ENCODE assay signal across 26 mouse cellular contexts in the genomic region with DNA sequence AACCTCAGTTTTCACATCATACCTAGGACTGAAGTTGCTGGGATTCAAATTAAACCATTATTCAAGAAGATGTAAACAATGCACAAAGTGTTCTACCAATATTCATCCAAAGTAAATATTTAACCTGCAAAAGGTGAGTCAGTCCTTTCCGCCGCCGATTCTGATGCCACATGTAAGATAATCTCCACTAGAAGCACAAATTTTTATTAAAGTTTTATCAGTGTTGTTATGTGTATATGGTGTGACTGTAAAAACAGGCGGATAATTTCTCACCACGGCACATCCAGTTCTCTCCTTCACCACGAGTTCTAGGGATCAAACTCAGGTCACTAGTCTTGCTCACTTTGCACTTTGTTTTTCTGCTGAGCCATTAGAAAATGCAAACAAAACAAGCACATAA. TPM values are rescaled to one million over a fixed set of nuclear protein-coding genes. Genes with fewer than 3 reads are reported as not detected.
DNase-seq lines count a peak whose midpoint lies in the region; ATAC-seq and TF ChIP-seq lines count a peak whose summit lies in the region.
"Had no signal": no experiment of that assay in that cellular context is flagged by ENCODE, and none has a peak within 500 bp of the region (broad histone marks: within the 10 kb centered on the region; RNA-seq: fewer than 3 reads in every experiment).

No protein-coding gene starts in this region.

- H3K4me3 ChIP-seq in kidney, postnatal 0 days (replicated peaks; ENCODE audit: low read depth, low read length) = no peak overlapping the region
- no peak overlapping the region for H3K4me3 ChIP-seq in kidney, embryonic 16.5 days (ENCODE audit: low read length)
- no peak overlapping the region for H3K4me3 ChIP-seq in intestine, postnatal 0 days (ENCODE audit: low read depth, low read length)
- no peak overlapping the region for H3K4me3 ChIP-seq in stomach, postnatal 0 days (ENCODE audit: low read depth, low read length)
- H3K4me3 ChIP-seq: embryonic facial prominence, embryonic 15.5 days; erythroblast, embryonic 14.5 days; forebrain, embryonic 15.5 days; heart, embryonic 10.5 days had no signal

- DNase-seq in kidney, adult 18-20 months = peak; percentile 26
- no peak for DNase-seq in kidney, postnatal 10 days
- DNase-seq in kidney, postnatal 0 days (ENCODE audit: low spot score) = no peak
- peak; percentile 24 for DNase-seq in stomach, postnatal 0 days (ENCODE audit: low spot score)
- DNase-seq in lung, postnatal 25 days (ENCODE audit: low spot score) = no peak
- DNase-seq: adrenal gland, adult 8-10 months; B cell, adult 2 months; cerebellum, adult 11 months; cerebellum, adult 8-10 months; cerebellum, postnatal 14 days; embryo, embryonic 11 days; gastrocnemius, postnatal 10 days; heart, adult 18-20 months; heart, postnatal 14 days had no signal

- H3K36me3 ChIP-seq in kidney, postnatal 0 days (ENCODE audit: insufficient read depth, low read length) = no peaks in the 10 kb centered on the region; the same call in 1 of the 2 replicates
- 0 out of 2 replicates have a peak, but pooled peaks cover 7% of the 10 kb centered on the region for H3K36me3 ChIP-seq in kidney, embryonic 16.5 days (ENCODE audit: insufficient read depth, low read length)
- 0 out of 2 replicates have a peak, but pooled peaks cover 7% of the 10 kb centered on the region for H3K36me3 ChIP-seq in intestine, postnatal 0 days (ENCODE audit: control insufficient read depth, insufficient read depth)
- H3K36me3 ChIP-seq in stomach, postnatal 0 days (ENCODE audit: control insufficient read depth, insufficient read depth, low read length) = no peaks in the 10 kb centered on the region
- H3K36me3 ChIP-seq: embryonic facial prominence, embryonic 15.5 days had no signal

- no peak for TF ChIP-seq EP300 in stomach, postnatal 0 days (optimal IDR thresholded peaks at IDR 0.05)

- no peak for TF ChIP-seq CTCF in kidney, postnatal 0 days (IDR thresholded peaks at IDR 0.05; ENCODE audit: low read depth)
- no peak for TF ChIP-seq CTCF in intestine, postnatal 0 days (IDR thresholded peaks at IDR 0.05; ENCODE audit: low read depth)
- TF ChIP-seq CTCF in stomach, postnatal 0 days (IDR thresholded peaks at IDR 0.05; ENCODE audit: low read depth) = no peak

- H3K9ac ChIP-seq in kidney, postnatal 0 days (ENCODE audit: low read depth, low read length) = no peak overlapping the region
- H3K9ac ChIP-seq in kidney, embryonic 16.5 days (replicated peaks; ENCODE audit: low read length) = no peak overlapping the region
- no peak overlapping the region for H3K9ac ChIP-seq in intestine, postnatal 0 days (ENCODE audit: low read depth, low read length)
- H3K9ac ChIP-seq in stomach, postnatal 0 days (ENCODE audit: low read length) = no peak overlapping the region
- H3K9ac ChIP-seq: embryonic facial prominence, embryonic 15.5 days; forebrain, embryonic 15.5 days had no signal

- H3K9me3 ChIP-seq in kidney, postnatal 0 days (replicated peaks; ENCODE audit: low read length) = no peaks in the 10 kb centered on the region
- peaks cover 4% of the 10 kb centered on the region; the same call in 1 of the 2 replicates for H3K9me3 ChIP-seq in kidney, embryonic 16.5 days (ENCODE audit: low read length)
- H3K9me3 ChIP-seq in intestine, postnatal 0 days (ENCODE audit: control insufficient read depth) = no peaks in the 10 kb centered on the region
- H3K9me3 ChIP-seq in stomach, postnatal 0 days (ENCODE audit: control insufficient read depth, low read length) = no peaks in the 10 kb centered on the region
- H3K9me3 ChIP-seq: embryonic facial prominence, embryonic 15.5 days; forebrain, embryonic 15.5 days; G1E; heart, embryonic 10.5 days had no signal

- no peak overlapping the region for H3K4me2 ChIP-seq in kidney, postnatal 0 days (ENCODE audit: low read length)
- no peak overlapping the region for H3K4me2 ChIP-seq in kidney, embryonic 16.5 days (replicated peaks; ENCODE audit: low read depth, low read length)
- no peak overlapping the region for H3K4me2 ChIP-seq in intestine, postnatal 0 days (replicated peaks; ENCODE audit: low read depth)
- H3K4me2 ChIP-seq in stomach, postnatal 0 days (replicated peaks; ENCODE audit: low read depth) = no peak overlapping the region
- H3K4me2 ChIP-seq: embryonic facial prominence, embryonic 15.5 days; forebrain, embryonic 15.5 days had no signal

- H3K27me3 ChIP-seq in kidney, postnatal 0 days (ENCODE audit: insufficient read depth, low read length) = no peaks in the 10 kb centered on the region
- no peaks in the 10 kb centered on the region for H3K27me3 ChIP-seq in kidney, embryonic 16.5 days (ENCODE audit: insufficient read depth, low read length)
- no peaks in the 10 kb centered on the region for H3K27me3 ChIP-seq in intestine, postnatal 0 days (replicated peaks; ENCODE audit: control insufficient read depth, insufficient read depth, low read length)
- no peaks in the 10 kb centered on the region for H3K27me3 ChIP-seq in stomach, postnatal 0 days (ENCODE audit: control insufficient read depth, insufficient read depth, low read length)
- H3K27me3 ChIP-seq: embryonic facial prominence, embryonic 15.5 days; forebrain, embryonic 15.5 days had no signal

- WGBS in kidney, postnatal 0 days = 69% methylated on average over 6 of the region's 6 CpGs
- WGBS in kidney, embryonic 16.5 days = 72% methylated on average over 6 of the region's 6 CpGs
- WGBS in intestine, postnatal 0 days = 33% methylated on average over 6 of the region's 6 CpGs
- 44% methylated on average over 6 of the region's 6 CpGs for WGBS in stomach, postnatal 0 days

- no peak for ATAC-seq in kidney, postnatal 0 days (replicated peaks; ENCODE audit: low FRiP score, low read depth)
- ATAC-seq in kidney, embryonic 16.5 days (ENCODE audit: low FRiP score, low TSS enrichment) = no peak
- peak; percentile 81 for ATAC-seq in intestine, postnatal 0 days
- peak; percentile 71 for ATAC-seq in stomach, postnatal 0 days (ENCODE audit: low FRiP score, low TSS enrichment)
- ATAC-seq: CD4-positive, CD25-positive, alpha-beta regulatory T cell, adult 4 months; forebrain, embryonic 15.5 days had no signal

- H3K27ac ChIP-seq in kidney, postnatal 0 days = 0 out of 2 replicates have a peak overlapping the region, but pooled peaks have one; percentile 8
- H3K27ac ChIP-seq in kidney, embryonic 16.5 days (ENCODE audit: low read length) = no peak overlapping the region
- H3K27ac ChIP-seq in intestine, postnatal 0 days (ENCODE audit: low read depth, low read length) = peak overlapping the region; percentile 75
- H3K27ac ChIP-seq in stomach, postnatal 0 days (replicated peaks) = no peak overlapping the region
- H3K27ac ChIP-seq: embryonic facial prominence, embryonic 15.5 days; forebrain, embryonic 15.5 days; heart, embryonic 10.5 days had no signal

- no peaks in the 10 kb centered on the region for H3K4me1 ChIP-seq in kidney, postnatal 0 days (replicated peaks; ENCODE audit: insufficient read depth, low read length)
- no peaks in the 10 kb centered on the region for H3K4me1 ChIP-seq in kidney, embryonic 16.5 days (ENCODE audit: insufficient read depth, low read length)
- no peaks in the 10 kb centered on the region for H3K4me1 ChIP-seq in intestine, postnatal 0 days (replicated peaks; ENCODE audit: control insufficient read depth, insufficient read depth, low read length)
- H3K4me1 ChIP-seq in stomach, postnatal 0 days (replicated peaks; ENCODE audit: control insufficient read depth, insufficient read depth) = no peaks in the 10 kb centered on the region
- H3K4me1 ChIP-seq: embryonic facial prominence, embryonic 15.5 days; forebrain, embryonic 15.5 days; heart, embryonic 10.5 days had no signal

RNA-seq across cellular contexts. Expression of a gene that starts 19.6 kb away (rescaled TPM):
- 14.7 and 15.4 TPM in 2 replicates for polyA plus RNA-seq in kidney, postnatal 0 days (2015; fragmentation: Nextera tagmentation; extraction: Ambion mirVana)
- 11.4 and 12.3 TPM in 2 replicates for polyA plus RNA-seq in kidney, embryonic 16.5 days (2015; fragmentation: Nextera tagmentation; extraction: Ambion mirVana)
- polyA plus RNA-seq in intestine, postnatal 0 days (2015; fragmentation: Nextera tagmentation; extraction: Ambion mirVana) = 12.2 and 12.8 TPM in 2 replicates
- polyA plus RNA-seq in stomach, postnatal 0 days (2015; fragmentation: Nextera tagmentation; extraction: Ambion mirVana) = 11.3 and 13.5 TPM in 2 replicates

RNA-seq across cellular contexts. Expression of a gene that starts 47.6 kb away (rescaled TPM):
- 1.4 and 1.6 TPM in 2 replicates for polyA plus RNA-seq in kidney, postnatal 0 days (2015; fragmentation: Nextera tagmentation; extraction: Ambion mirVana)
- polyA plus RNA-seq in kidney, embryonic 16.5 days (2015; fragmentation: Nextera tagmentation; extraction: Ambion mirVana) = 0.09 TPM in 2 replicates
- 0.12 TPM in 1 of 2 replicates, not detected in the other for polyA plus RNA-seq in intestine, postnatal 0 days (2015; fragmentation: Nextera tagmentation; extraction: Ambion mirVana)
- 0.04 TPM in 1 of 2 replicates, not detected in the other for polyA plus RNA-seq in stomach, postnatal 0 days (2015; fragmentation: Nextera tagmentation; extraction: Ambion mirVana)
- polyA plus RNA-seq: brain, embryonic 14.5 days; embryonic facial prominence, embryonic 11.5 days; embryonic facial prominence, embryonic 15.5 days; erythroblast, embryonic 14.5 days; forebrain, embryonic 11.5 days; forebrain, embryonic 15.5 days; G1E; heart, embryonic 10.5 days; heart, embryonic 14.5 days had no signal

Comparison
In these comparisons a context has a peak if more than half of its experiments do, and no peak if none do; other contexts are left out.
1. DNase-seq: peak in kidney, adult 18-20 months (single experiment) and stomach, postnatal 0 days (single experiment); none in kidney, postnatal 10 days (single experiment), kidney, postnatal 0 days (single experiment) and lung, postnatal 25 days (single experiment).
2. H3K27ac ChIP-seq: peak in kidney, postnatal 0 days (single experiment) and intestine, postnatal 0 days (single experiment); none in kidney, embryonic 16.5 days (single experiment) and stomach, postnatal 0 days (single experiment).
3. ATAC-seq: peak in intestine, postnatal 0 days (single experiment) and stomach, postnatal 0 days (single experiment); none in kidney, postnatal 0 days (single experiment) and kidney, embryonic 16.5 days (single experiment).